Mouse (Mus musculus) forebrain, embryonic 13.5 days (tissue): ENCODE results near the gene Vtn. TPM values are rescaled to one million over a fixed set of nuclear protein-coding genes. Genes with fewer than 3 reads are reported as not detected.

Experiments
- ATAC-seq: fragments of 200-750 bp; cut with Nextera tagmentation; 2 replicates; pipeline ENCODE4 v1.8.0; 2017
- H3K27ac ChIP-seq: fragments of 300-500 bp; sonication (generic); 2 replicates; pipeline ENCODE4 v1.5.1; 2015; ENCODE audit warnings: inconsistent platforms, mild to moderate bottlenecking, moderate library complexity
- H3K27me3 ChIP-seq: fragments of 300-500 bp; sonication (generic); 2 replicates; pipeline ENCODE4 v1.6.1; 2015; ENCODE audit warnings: mild to moderate bottlenecking, inconsistent platforms
- H3K36me3 ChIP-seq: fragments of 300-500 bp; sonication (generic); 2 replicates; pipeline ENCODE4 v1.6.1; 2015; ENCODE audit warnings: mild to moderate bottlenecking, inconsistent platforms; ENCODE audit not compliant: poor library complexity, severe bottlenecking
- H3K4me1 ChIP-seq: fragments of 300-500 bp; sonication (generic); 2 replicates; pipeline ENCODE4 v1.6.1; 2015; ENCODE audit warnings: inconsistent platforms
- H3K4me2 ChIP-seq: fragments of 300-500 bp; sonication (generic); 2 replicates; pipeline ENCODE4 v1.6.1; 2015; ENCODE audit warnings: inconsistent platforms, mild to moderate bottlenecking, moderate library complexity
- H3K4me3 ChIP-seq: fragments of 300-500 bp; sonication (generic); 2 replicates; pipeline ENCODE4 v1.5.1; 2015; ENCODE audit warnings: mild to moderate bottlenecking, inconsistent platforms
- H3K9ac ChIP-seq: fragments of 300-500 bp; sonication (generic); 2 replicates; pipeline ENCODE4 v1.6.1; 2015; ENCODE audit warnings: mild to moderate bottlenecking, inconsistent platforms
- H3K9me3 ChIP-seq: fragments of 300-500 bp; sonication (generic); replicated peaks from 2 replicates; pipeline ENCODE4 v1.6.1; 2016; ENCODE audit warnings: inconsistent platforms
- WGBS: fragments of 180-500 bp; shearing (Covaris S2); methylation state at CpG from one replicate; pipeline ENCODE4 v1.1.7; 2015; 5-methylcytosine and 5-hydroxymethylcytosine counted together
- polyA plus RNA-seq: library from polyadenylated mRNA; unstranded; fragments of >200 nt; fragmentation: Nextera tagmentation; extraction: Ambion mirVana; gene quantifications from 2 replicates; pipeline ENCODE4 v1.2.1, GENCODE M21; 2015

Gene Vtn
- polyA plus RNA-seq, 1 experiment from 2014 or later = 53.3 TPM

GRCm38 (mm10) chr11:78499543-78499942 is 652 bp downstream of the Vtn start:
- no peak overlapping the region; the same call in 1 of the 2 replicates for H3K4me3 ChIP-seq
- H3K4me2 ChIP-seq = no peak overlapping the region
- 48% methylated on average over 16 of the region's 16 CpGs for WGBS
- no peaks in the 10 kb centered on the region for H3K36me3 ChIP-seq
- no peak for ATAC-seq
- no peak overlapping the region for H3K27ac ChIP-seq
- H3K9ac ChIP-seq = no peak overlapping the region
- peaks cover 21% of the 10 kb centered on the region for H3K4me1 ChIP-seq
- no peaks in the 10 kb centered on the region for H3K9me3 ChIP-seq
- H3K27me3 ChIP-seq = peaks cover 30% of the 10 kb centered on the region

- 81% methylated on average over 9 of the region's 9 CpGs for WGBS
- Histone ChIP-seq H3K4me2 (no peak overlapping the region), H3K9ac (no peak overlapping the region), H3K4me3 (no peak overlapping the region), H3K4me1 (peaks cover 18% of the 10 kb centered on the region), H3K9me3 (no peaks in the 10 kb centered on the region), H3K27me3 (peaks cover 23% of the 10 kb centered on the region), H3K27ac (no peak overlapping the region), H3K36me3 (peaks cover 7% of the 10 kb centered on the region; the same call in 1 of the 2 replicates)
- no peak for ATAC-seq
These were observed 1.8 kb downstream of the Vtn start for GRCm38 (mm10) chr11:78500623-78501202.

- no peak overlapping the region for H3K4me2 ChIP-seq
- no peak overlapping the region for H3K4me3 ChIP-seq
- H3K27me3 ChIP-seq = peaks cover 23% of the 10 kb centered on the region
- H3K9ac ChIP-seq = no peak overlapping the region
- peaks cover 15% of the 10 kb centered on the region for H3K36me3 ChIP-seq
- peaks cover 10% of the 10 kb centered on the region for H3K4me1 ChIP-seq
- H3K27ac ChIP-seq = no peak overlapping the region
- H3K9me3 ChIP-seq = no peaks in the 10 kb centered on the region
- no peak for ATAC-seq
- 82% methylated on average over 20 of the region's 20 CpGs for WGBS
These were observed 2.6 kb downstream of the Vtn start for GRCm38 (mm10) chr11:78501529-78501928.

- no peak within 1 kb of the TSS for H3K27ac ChIP-seq
- no peak for ATAC-seq
These were observed 4.2 kb downstream of the Vtn start, which contains the start of gene Sebox for GRCm38 (mm10) chr11:78502909-78503650. TSS of gene Sebox (plus strand) at chr11:78503447.

GRCm38 (mm10) chr11:78505430-78505829 is 6.5 kb downstream of the Vtn start:
- no peak for ATAC-seq
- WGBS = 83% methylated on average over 3 of the region's 3 CpGs
- no peak overlapping the region for H3K9ac ChIP-seq
- H3K4me1 ChIP-seq = no peaks in the 10 kb centered on the region
- H3K4me2 ChIP-seq = no peak overlapping the region
- no peak overlapping the region for H3K4me3 ChIP-seq
- H3K9me3 ChIP-seq = no peaks in the 10 kb centered on the region
- H3K27me3 ChIP-seq = peaks cover 7% of the 10 kb centered on the region; the same call in 1 of the 2 replicates
- H3K36me3 ChIP-seq = peaks cover 40% of the 10 kb centered on the region
- H3K27ac ChIP-seq = no peak overlapping the region

More at GRCm38 (mm10) chr11:78502909-78503650, 4.2 kb downstream of the Vtn start, which contains the start of gene Sebox:
- H3K36me3 ChIP-seq = peaks cover 31% of the 10 kb centered on the region
- H3K4me1 ChIP-seq = peaks cover 3% of the 10 kb centered on the region; the same call in 1 of the 2 replicates
- peaks cover 23% of the 10 kb centered on the region for H3K27me3 ChIP-seq
- H3K4me2 ChIP-seq = no peak within 1 kb of the TSS
- 67% methylated on average over 7 of the region's 7 CpGs for WGBS
- no peak within 1 kb of the TSS for H3K4me3 ChIP-seq
- no peak within 1 kb of the TSS for H3K9ac ChIP-seq
- no peaks in the 10 kb centered on the region for H3K9me3 ChIP-seq

DNA sequence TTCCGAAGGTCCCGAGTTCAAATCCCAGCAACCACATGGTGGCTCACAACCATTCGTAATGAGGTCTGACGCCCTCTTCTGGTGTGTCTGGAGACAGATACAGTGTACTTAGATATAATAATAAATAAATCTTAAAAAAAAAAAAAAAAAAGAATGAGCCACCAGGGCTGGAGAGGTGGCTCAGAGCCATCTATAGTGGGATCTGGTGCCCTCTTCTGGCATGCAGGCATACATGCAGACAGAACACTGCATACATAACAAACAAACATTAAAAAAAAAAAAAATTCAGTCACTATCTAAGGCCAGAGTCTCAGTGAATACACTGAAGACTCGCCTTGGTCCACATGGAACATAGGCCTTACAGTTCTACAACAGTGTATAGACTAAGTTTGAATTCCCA is 10.3 kb downstream of the Vtn start:
- Histone ChIP-seq H3K4me1 (peaks cover 22% of the 10 kb centered on the region), H3K27me3 (no peaks in the 10 kb centered on the region), H3K9me3 (no peaks in the 10 kb centered on the region), H3K27ac (no peak overlapping the region), H3K4me2 (no peak overlapping the region), H3K9ac (no peak overlapping the region), H3K36me3 (peaks cover 46% of the 10 kb centered on the region), H3K4me3 (no peak overlapping the region)
- WGBS = 77% methylated on average over 5 of the region's 5 CpGs
- no peak for ATAC-seq

- no peaks in the 10 kb centered on the region for H3K9me3 ChIP-seq
- ATAC-seq = peak; percentile 96
- peak within 1 kb of the TSS; percentile 81 for H3K27ac ChIP-seq
- peak within 1 kb of the TSS; percentile 97 for H3K9ac ChIP-seq
- no peaks in the 10 kb centered on the region for H3K27me3 ChIP-seq
- peaks cover 51% of the 10 kb centered on the region for H3K36me3 ChIP-seq
- under 1% methylated on average over 64 of the region's 67 CpGs for WGBS
- H3K4me1 ChIP-seq = peaks cover 22% of the 10 kb centered on the region
- peak within 1 kb of the TSS; percentile 89 for H3K4me3 ChIP-seq
- H3K4me2 ChIP-seq = peak within 1 kb of the TSS; percentile 92
These were observed 13.4 kb downstream of the Vtn start, which contains the start of the genes Tmem199 and Poldip2 for GRCm38 (mm10) chr11:78512025-78512957. TSS of gene Tmem199 (minus strand) at chr11:78512172. TSS of gene Poldip2 (plus strand) at chr11:78512193.

DNA sequence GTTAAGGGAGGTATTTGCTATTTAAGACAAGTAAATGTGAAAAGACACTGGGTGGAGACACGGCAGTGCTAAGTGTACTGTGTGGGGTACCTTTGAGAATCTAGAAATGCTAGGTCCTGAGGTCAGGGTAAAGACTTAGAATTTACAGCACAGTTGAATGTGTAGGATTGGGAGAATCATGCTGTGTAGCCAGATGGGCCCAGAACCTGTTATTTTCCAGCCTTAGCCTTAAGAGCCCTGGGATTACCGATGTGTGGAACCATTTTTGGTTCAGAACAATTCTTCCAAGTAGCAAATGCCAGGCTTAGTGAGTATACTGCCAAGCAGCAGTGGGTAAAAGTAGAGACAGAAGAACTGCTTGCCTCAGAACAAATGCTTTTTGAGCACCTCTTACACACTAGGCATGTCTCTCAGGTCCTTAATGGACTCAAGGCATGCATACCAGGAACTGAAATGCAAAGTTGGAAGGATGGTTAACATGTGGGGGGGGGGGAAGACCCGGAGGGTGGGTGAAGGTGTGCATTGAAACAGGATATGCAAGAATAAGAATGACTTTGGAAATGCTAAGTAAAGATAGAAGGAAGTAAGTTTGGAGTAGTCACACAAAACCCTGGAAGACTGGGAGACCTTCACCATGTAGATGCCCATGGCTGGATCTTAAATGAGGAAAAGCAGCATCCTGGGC is 14.4 kb downstream of the Vtn start:
- Histone ChIP-seq H3K27ac (peak overlapping the region; percentile 35; the same call in 1 of the 2 replicates), H3K4me1 (peaks cover 22% of the 10 kb centered on the region), H3K9me3 (no peaks in the 10 kb centered on the region), H3K4me2 (peak overlapping the region; percentile 92), H3K36me3 (peaks cover 50% of the 10 kb centered on the region), H3K9ac (peak overlapping the region; percentile 97), H3K27me3 (no peaks in the 10 kb centered on the region), H3K4me3 (peak overlapping the region; percentile 89)
- ATAC-seq = no peak
- WGBS = 84% methylated on average over 3 of the region's 3 CpGs

DNA sequence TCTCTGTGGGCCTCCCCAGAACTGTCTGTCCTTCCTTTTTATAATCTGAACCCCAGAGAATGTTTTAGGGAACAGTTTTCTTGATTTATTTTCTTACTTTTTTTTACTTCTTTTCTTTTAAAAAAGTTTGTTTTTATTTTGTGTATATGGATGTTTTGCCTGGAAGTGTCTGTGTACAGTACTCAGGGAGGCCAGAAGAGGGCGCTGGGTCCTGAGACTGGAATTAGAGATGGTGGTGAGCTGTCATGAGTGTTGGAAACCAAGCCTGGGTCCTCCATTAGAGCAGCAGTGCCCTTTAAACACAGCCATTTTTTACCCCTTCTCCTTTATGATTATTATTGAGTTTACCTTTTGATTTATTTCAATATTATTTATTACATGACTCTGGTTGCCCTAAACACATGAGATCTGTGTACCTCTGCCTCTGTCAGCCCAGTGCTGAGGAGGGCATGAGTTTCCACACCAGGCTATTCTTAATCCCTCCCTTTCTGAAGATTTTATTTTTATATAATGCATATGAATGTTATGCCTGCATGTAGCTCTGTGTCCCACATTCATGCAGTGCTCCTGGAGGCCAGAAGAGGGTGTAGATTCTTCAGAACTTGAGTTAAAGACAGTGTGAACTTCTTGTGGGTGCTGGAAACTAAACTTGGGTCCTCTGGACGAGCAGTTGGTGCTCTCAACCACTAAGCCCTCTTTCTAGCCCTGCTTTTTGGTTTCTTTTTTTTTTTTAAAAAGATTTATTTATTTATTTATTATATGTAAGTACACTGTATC is 16.8 kb downstream of the Vtn start:
- Histone ChIP-seq H3K9me3 (no peaks in the 10 kb centered on the region), H3K36me3 (peaks cover 68% of the 10 kb centered on the region), H3K4me3 (no peak overlapping the region), H3K27ac (no peak overlapping the region), H3K9ac (no peak overlapping the region), H3K4me2 (no peak overlapping the region), H3K27me3 (no peaks in the 10 kb centered on the region), H3K4me1 (peaks cover 22% of the 10 kb centered on the region)
- no peak for ATAC-seq
- 54% methylated on average over 2 of the region's 2 CpGs for WGBS

GRCm38 (mm10) chr11:78518931-78519330 is 20.0 kb downstream of the Vtn start:
- 93% methylated on average over 10 of the region's 10 CpGs for WGBS
- H3K27ac ChIP-seq = no peak overlapping the region
- H3K4me1 ChIP-seq = no peaks in the 10 kb centered on the region; the same call in 1 of the 2 replicates
- H3K4me3 ChIP-seq = no peak overlapping the region
- H3K27me3 ChIP-seq = no peaks in the 10 kb centered on the region
- peaks cover 95% of the 10 kb centered on the region for H3K36me3 ChIP-seq
- no peak for ATAC-seq
- no peak overlapping the region for H3K4me2 ChIP-seq
- H3K9ac ChIP-seq = no peak overlapping the region
- H3K9me3 ChIP-seq = no peaks in the 10 kb centered on the region

GRCm38 (mm10) chr11:78521880-78522279 is 23.0 kb downstream of the Vtn start:
- peaks cover 5% of the 10 kb centered on the region for H3K4me1 ChIP-seq
- H3K4me2 ChIP-seq = no peak overlapping the region
- 96% methylated on average over 3 of the region's 3 CpGs for WGBS
- peaks cover 95% of the 10 kb centered on the region for H3K36me3 ChIP-seq
- H3K27ac ChIP-seq = no peak overlapping the region
- no peaks in the 10 kb centered on the region for H3K9me3 ChIP-seq
- no peaks in the 10 kb centered on the region for H3K27me3 ChIP-seq
- H3K9ac ChIP-seq = no peak overlapping the region
- no peak overlapping the region for H3K4me3 ChIP-seq
- no peak for ATAC-seq
